Mouse (Mus musculus) hematopoietic multipotent progenitor cell, adult 10-12 weeks (in vitro differentiated cells): ENCODE measurements around the gene Olfr394. TPM values are rescaled to one million over a fixed set of nuclear protein-coding genes. Genes with fewer than 3 reads are reported as not detected.

Experiments
- polyA plus RNA-seq: library from polyadenylated mRNA; stranded (reverse); fragments of >175 nt; gene quantifications from 2 replicates; pipeline ENCODE4 v1.2.3, GENCODE M21; 2012; ENCODE audit warnings: low replicate concordance

Gene Olfr394
- polyA plus RNA-seq = not detected in 2 replicates

DNA sequence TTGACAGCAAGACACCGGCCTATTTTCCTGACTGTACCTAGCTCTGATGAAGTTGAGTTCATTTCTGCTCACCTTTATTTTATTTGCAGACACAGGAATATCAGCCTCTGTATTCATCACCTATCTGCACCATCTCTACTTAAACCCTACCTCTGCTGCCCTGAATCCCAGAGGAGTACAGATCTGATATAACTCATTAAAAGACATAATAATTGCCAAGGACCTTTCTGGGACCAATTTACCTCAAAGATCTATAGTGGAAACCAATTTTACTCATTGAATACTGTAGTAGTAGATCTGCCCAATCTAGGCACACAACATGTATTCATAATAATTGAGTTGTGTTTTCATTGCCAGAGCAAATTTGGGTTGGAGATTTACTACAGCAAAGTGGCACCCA, at the start of gene Olfr394:
Gene Olfr394 (minus strand): TSS at position 101 of the 400 bp plus-strand sequence.

DNA sequence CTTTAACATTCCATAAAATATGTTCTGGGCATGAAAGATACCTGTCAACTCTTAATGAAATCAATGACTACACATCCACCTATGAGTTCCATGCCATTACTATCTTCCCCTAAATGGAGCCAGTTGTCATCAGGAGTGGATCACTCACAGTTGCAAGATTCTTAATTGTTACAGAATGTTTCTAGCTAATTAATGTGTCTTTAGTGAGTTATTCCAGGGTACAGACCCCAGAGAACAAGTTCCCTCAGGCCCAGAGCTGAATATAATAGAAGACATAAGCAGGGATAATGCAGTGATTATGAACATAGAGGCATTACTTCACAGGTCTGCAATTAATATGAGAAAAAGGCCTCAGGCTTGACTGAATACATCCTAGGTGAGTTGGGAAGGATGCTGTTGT, 45.8 kb upstream of the Olfr394 start, which contains the start of gene Olfr23:
Gene Olfr23 (plus strand): TSS at position 301 of the 400 bp plus-strand sequence.

DNA sequence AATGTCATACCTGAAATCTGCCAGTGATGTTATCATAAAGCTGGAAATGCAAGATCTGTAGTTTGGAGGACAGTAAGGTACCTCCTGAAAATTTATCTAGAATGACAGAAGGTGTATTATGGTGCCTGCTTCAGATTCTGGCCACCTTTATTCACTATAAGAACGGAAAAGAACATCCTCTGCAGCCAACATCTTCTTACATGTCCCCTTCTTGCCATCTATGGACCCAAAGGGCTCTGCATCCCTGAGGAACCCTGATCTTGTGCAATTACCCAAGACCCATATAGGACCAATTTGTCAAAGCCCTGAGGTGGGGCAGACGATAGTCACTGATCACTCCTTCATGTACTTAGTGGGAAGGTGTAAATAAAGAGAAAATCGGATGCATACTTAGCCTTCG, 18.6 kb upstream of the Olfr394 start, which contains the start of gene Olfr395:
Gene Olfr395 (minus strand): TSS at position 101 of the 400 bp plus-strand sequence.

DNA sequence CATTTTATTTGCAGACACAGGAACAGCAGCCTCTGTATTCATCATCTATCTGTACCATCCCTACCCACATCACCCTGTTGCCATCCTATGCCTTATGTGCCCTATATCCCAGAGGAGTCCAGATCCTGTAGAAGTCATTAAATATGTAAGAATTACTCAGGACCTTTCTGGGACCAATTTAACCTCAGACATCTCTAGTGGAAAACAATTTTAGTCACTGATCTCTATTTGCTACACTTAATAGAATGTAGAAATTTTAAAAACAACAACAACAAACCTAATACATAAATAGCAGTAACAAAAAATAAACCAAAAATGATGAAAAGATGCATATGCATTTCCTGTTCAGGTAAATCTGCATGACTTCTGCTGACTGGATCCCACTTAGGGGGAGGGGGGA, 39.2 kb downstream of the Olfr394 start, which contains the start of gene Olfr393:
Gene Olfr393 (minus strand): TSS at position 101 of the 400 bp plus-strand sequence.

Other genes starting within 250 kb of the Olfr394 start
- not detected in 2 replicates for gene Zfp735, start 202.0 kb downstream of the Olfr394 start, polyA plus RNA-seq
- not detected in 2 replicates for gene Olfr389, start 110.1 kb downstream of the Olfr394 start, polyA plus RNA-seq
- gene Olfr390, start 107.8 kb downstream of the Olfr394 start, polyA plus RNA-seq = not detected in 2 replicates
- gene Olfr391-ps, start 87.7 kb downstream of the Olfr394 start, polyA plus RNA-seq = not detected in 2 replicates
- gene Olfr392, start 73.7 kb downstream of the Olfr394 start, polyA plus RNA-seq = not detected in 2 replicates
- not detected in 2 replicates for gene Olfr393, start 39.3 kb downstream of the Olfr394 start, polyA plus RNA-seq
- gene Olfr395, start 18.5 kb upstream of the Olfr394 start, polyA plus RNA-seq = not detected in 2 replicates
- gene Olfr23, start 45.9 kb upstream of the Olfr394 start, polyA plus RNA-seq = not detected in 2 replicates
- gene Olfr397, start 70.0 kb upstream of the Olfr394 start, polyA plus RNA-seq = not detected in 2 replicates
- not detected in 2 replicates for gene Olfr398, start 99.6 kb upstream of the Olfr394 start, polyA plus RNA-seq
- not detected in 2 replicates for gene Olfr139, start 165.8 kb upstream of the Olfr394 start, polyA plus RNA-seq
- not detected in 2 replicates for gene Olfr399, start 165.8 kb upstream of the Olfr394 start, polyA plus RNA-seq
- gene Zfp616, start 179.2 kb upstream of the Olfr394 start, polyA plus RNA-seq = not detected in 2 replicates
- gene Olfr401, start 222.9 kb upstream of the Olfr394 start, polyA plus RNA-seq = not detected in 2 replicates